Mouse (Mus musculus): ENCODE measurements around the gene Atg3. TPM values are rescaled to one million over a fixed set of nuclear protein-coding genes. Genes with fewer than 3 reads are reported as not detected.
A peak's percentile ranks its signal among the peaks of the same experiment; 100 is the strongest.

The Atg3 gene
- total RNA-seq (2014; fragmentation: Nextera tagmentation) = 55.5 and 61.7 TPM in 2 replicates
- 43.3 and 49.7 TPM in 2 replicates for total RNA-seq (2017)
- polyA plus RNA-seq (2012) = 12.3 and 12.6 TPM in 2 replicates

- ATAC-seq (ENCODE audit: extremely low read depth, insufficient number of reproducible peaks, low FRiP score, poor library complexity, severe bottlenecking) (peak; percentile 88), DNase-seq (ENCODE audit: low spot score) (peak; percentile 95)
- no peak for TF ChIP-seq TAL1 (conservative IDR thresholded peaks at IDR 0.05; ENCODE audit: low read depth, low read length)
- no peak for TF ChIP-seq CTCF (IDR thresholded peaks at IDR 0.05; ENCODE audit: low read depth, low read length)
- TF ChIP-seq GATA1 (IDR thresholded peaks at IDR 0.05; ENCODE audit: borderline replicate concordance, low read length) = no peak
- TF ChIP-seq GATA2 (IDR thresholded peaks at IDR 0.05; ENCODE audit: borderline replicate concordance, low read depth, low read length) = no peak
- no peak for TF ChIP-seq POLR2AphosphoS5 (IDR thresholded peaks at IDR 0.05; ENCODE audit: insufficient replicate concordance, low read depth, low read length)
- H3K27me3 ChIP-seq (ENCODE audit: insufficient read depth, low read length) = no peaks in the 10 kb centered on the region
- H3K9me3 ChIP-seq (replicated peaks) = no peaks in the 10 kb centered on the region
- peaks cover 20% of the 10 kb centered on the region for H3K4me1 ChIP-seq (ENCODE audit: insufficient read depth, low read depth, low read length)
- peaks cover 10% of the 10 kb centered on the region for H3K36me3 ChIP-seq (replicated peaks)
- H3K4me3 ChIP-seq (ENCODE audit: low read depth, low read length) = peak within 1 kb of the TSS; percentile 96
Measured at GRCm38 (mm10) chr16:45158522-45159388, at the start of gene Atg3, which contains the start of gene Slc35a5. TSS of gene Atg3 (plus strand) at chr16:45158785. TSS of gene Slc35a5 (minus strand) at chr16:45158706.

- TF ChIP-seq POLR2AphosphoS5 (IDR thresholded peaks at IDR 0.05; ENCODE audit: insufficient replicate concordance, low read depth, low read length) = no peak
- TF ChIP-seq GATA2 (IDR thresholded peaks at IDR 0.05; ENCODE audit: borderline replicate concordance, low read depth, low read length) = no peak
- no peak for TF ChIP-seq CTCF (IDR thresholded peaks at IDR 0.05; ENCODE audit: low read depth, low read length)
- no peak for TF ChIP-seq GATA1 (IDR thresholded peaks at IDR 0.05; ENCODE audit: borderline replicate concordance, low read length)
- TF ChIP-seq TAL1 (conservative IDR thresholded peaks at IDR 0.05; ENCODE audit: low read depth, low read length) = no peak
- Histone ChIP-seq H3K4me3 (ENCODE audit: low read depth, low read length) (no peak overlapping the region), H3K36me3 (replicated peaks) (no peaks in the 10 kb centered on the region), H3K4me1 (ENCODE audit: insufficient read depth, low read depth, low read length) (no peaks in the 10 kb centered on the region), H3K27me3 (ENCODE audit: insufficient read depth, low read length) (peaks cover 27% of the 10 kb centered on the region), H3K9me3 (replicated peaks) (no peaks in the 10 kb centered on the region)
- DNase-seq (ENCODE audit: low spot score) (no peak), ATAC-seq (ENCODE audit: extremely low read depth, insufficient number of reproducible peaks, low FRiP score, poor library complexity, severe bottlenecking) (peak; percentile 66)
Measured at GRCm38 (mm10) chr16:45110498-45110897, 48.1 kb upstream of the Atg3 start.

- DNase-seq (ENCODE audit: low spot score) = no peak
- H3K36me3 ChIP-seq (replicated peaks) = no peaks in the 10 kb centered on the region
- ATAC-seq (ENCODE audit: extremely low read depth, insufficient number of reproducible peaks, low FRiP score, poor library complexity, severe bottlenecking) = no peak
- no peak for TF ChIP-seq GATA1 (IDR thresholded peaks at IDR 0.05; ENCODE audit: borderline replicate concordance, low read length)
- TF ChIP-seq TAL1 (conservative IDR thresholded peaks at IDR 0.05; ENCODE audit: low read depth, low read length) = no peak
- no peak for TF ChIP-seq GATA2 (IDR thresholded peaks at IDR 0.05; ENCODE audit: borderline replicate concordance, low read depth, low read length)
- TF ChIP-seq POLR2AphosphoS5 (IDR thresholded peaks at IDR 0.05; ENCODE audit: insufficient replicate concordance, low read depth, low read length) = no peak
- no peak for TF ChIP-seq CTCF (IDR thresholded peaks at IDR 0.05; ENCODE audit: low read depth, low read length)
- no peak overlapping the region for H3K4me3 ChIP-seq (ENCODE audit: low read depth, low read length)
- peaks cover 19% of the 10 kb centered on the region for H3K27me3 ChIP-seq (ENCODE audit: insufficient read depth, low read length)
- no peaks in the 10 kb centered on the region for H3K9me3 ChIP-seq (replicated peaks)
- peaks cover 4% of the 10 kb centered on the region; the same call in 1 of the 2 replicates for H3K4me1 ChIP-seq (ENCODE audit: insufficient read depth, low read depth, low read length)
Measured at GRCm38 (mm10) chr16:45117200-45117599, 41.4 kb upstream of the Atg3 start.

- H3K36me3 ChIP-seq (replicated peaks) = no peaks in the 10 kb centered on the region
- no peak for ATAC-seq (ENCODE audit: extremely low read depth, insufficient number of reproducible peaks, low FRiP score, poor library complexity, severe bottlenecking)
- no peaks in the 10 kb centered on the region for H3K9me3 ChIP-seq (replicated peaks)
- DNase-seq (ENCODE audit: low spot score) = no peak
- H3K4me3 ChIP-seq (ENCODE audit: low read depth, low read length) = no peak overlapping the region
- H3K4me1 ChIP-seq (ENCODE audit: insufficient read depth, low read depth, low read length) = peaks cover 4% of the 10 kb centered on the region; the same call in 1 of the 2 replicates
- peaks cover 16% of the 10 kb centered on the region for H3K27me3 ChIP-seq (ENCODE audit: insufficient read depth, low read length)
- TF ChIP-seq CTCF (IDR thresholded peaks at IDR 0.05; ENCODE audit: low read depth, low read length) (no peak), TAL1 (conservative IDR thresholded peaks at IDR 0.05; ENCODE audit: low read depth, low read length) (no peak), POLR2AphosphoS5 (IDR thresholded peaks at IDR 0.05; ENCODE audit: insufficient replicate concordance, low read depth, low read length) (no peak), GATA2 (IDR thresholded peaks at IDR 0.05; ENCODE audit: borderline replicate concordance, low read depth, low read length) (no peak), GATA1 (IDR thresholded peaks at IDR 0.05; ENCODE audit: borderline replicate concordance, low read length) (no peak)
Measured at GRCm38 (mm10) chr16:45118760-45119159, 39.8 kb upstream of the Atg3 start.

- H3K4me3 ChIP-seq (ENCODE audit: low read depth, low read length) = no peak overlapping the region
- H3K27me3 ChIP-seq (ENCODE audit: insufficient read depth, low read length) = peaks cover 14% of the 10 kb centered on the region
- no peak for ATAC-seq (ENCODE audit: extremely low read depth, insufficient number of reproducible peaks, low FRiP score, poor library complexity, severe bottlenecking)
- no peak for DNase-seq (ENCODE audit: low spot score)
- TF ChIP-seq CTCF (IDR thresholded peaks at IDR 0.05; ENCODE audit: low read depth, low read length) = no peak
- H3K4me1 ChIP-seq (ENCODE audit: insufficient read depth, low read depth, low read length) = peaks cover 4% of the 10 kb centered on the region; the same call in 1 of the 2 replicates
- H3K9me3 ChIP-seq (replicated peaks) = no peaks in the 10 kb centered on the region
- H3K36me3 ChIP-seq (replicated peaks) = no peaks in the 10 kb centered on the region
Measured at GRCm38 (mm10) chr16:45120844-45121425, 37.6 kb upstream of the Atg3 start.

- DNase-seq (ENCODE audit: low spot score) = no peak
- Histone ChIP-seq H3K9me3 (replicated peaks) (no peaks in the 10 kb centered on the region), H3K4me3 (ENCODE audit: low read depth, low read length) (no peak overlapping the region), H3K36me3 (replicated peaks) (no peaks in the 10 kb centered on the region), H3K27me3 (ENCODE audit: insufficient read depth, low read length) (peaks cover 17% of the 10 kb centered on the region), H3K4me1 (ENCODE audit: insufficient read depth, low read depth, low read length) (no peaks in the 10 kb centered on the region)
- TF ChIP-seq POLR2AphosphoS5 (IDR thresholded peaks at IDR 0.05; ENCODE audit: insufficient replicate concordance, low read depth, low read length) (no peak), TAL1 (conservative IDR thresholded peaks at IDR 0.05; ENCODE audit: low read depth, low read length) (no peak), GATA1 (IDR thresholded peaks at IDR 0.05; ENCODE audit: borderline replicate concordance, low read length) (no peak), GATA2 (IDR thresholded peaks at IDR 0.05; ENCODE audit: borderline replicate concordance, low read depth, low read length) (no peak), CTCF (IDR thresholded peaks at IDR 0.05; ENCODE audit: low read depth, low read length) (no peak)
- no peak for ATAC-seq (ENCODE audit: extremely low read depth, insufficient number of reproducible peaks, low FRiP score, poor library complexity, severe bottlenecking)
Measured at GRCm38 (mm10) chr16:45122571-45122970, 36.0 kb upstream of the Atg3 start.
